Comparison of ENCODE assay signal across 29 mouse cellular contexts in the genomic region with DNA sequence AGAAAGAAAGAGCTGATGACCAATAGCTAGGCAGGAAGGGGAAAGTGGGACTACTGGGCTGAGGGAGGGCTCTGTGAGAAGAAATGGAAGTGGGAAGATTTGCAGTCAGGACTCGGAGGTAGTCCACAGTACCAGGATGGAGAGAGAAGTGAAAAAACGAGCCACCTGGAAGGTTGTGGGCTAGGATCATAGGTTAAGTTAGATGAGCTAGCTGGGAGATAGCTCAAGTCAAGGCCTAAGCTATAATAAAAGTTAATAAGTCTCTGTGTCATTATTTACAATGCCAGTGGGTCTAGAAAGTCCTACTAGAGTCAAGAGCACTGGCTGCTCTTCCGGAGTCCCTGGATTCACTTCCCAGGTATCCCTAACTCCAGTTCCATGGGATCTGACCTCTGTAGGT. TPM values are rescaled to one million over a fixed set of nuclear protein-coding genes. Genes with fewer than 3 reads are reported as not detected.
"Had no signal": no experiment of that assay in that cellular context is flagged by ENCODE, and none has a peak within 500 bp of the region (broad histone marks: within the 10 kb centered on the region; RNA-seq: fewer than 3 reads in every experiment).

No protein-coding gene starts in this region.

- H3K4me2 ChIP-seq: embryonic facial prominence, embryonic 12.5 days; embryonic facial prominence, embryonic 13.5 days; embryonic facial prominence, embryonic 15.5 days; forebrain, embryonic 12.5 days; forebrain, embryonic 13.5 days; forebrain, embryonic 15.5 days had no signal

- H3K9ac ChIP-seq: embryonic facial prominence, embryonic 12.5 days; embryonic facial prominence, embryonic 13.5 days; embryonic facial prominence, embryonic 15.5 days; forebrain, embryonic 12.5 days; forebrain, embryonic 13.5 days; forebrain, embryonic 15.5 days; forebrain, postnatal 0 days had no signal

- H3K9me3 ChIP-seq: embryonic facial prominence, embryonic 10.5 days; embryonic facial prominence, embryonic 12.5 days; embryonic facial prominence, embryonic 13.5 days; embryonic facial prominence, embryonic 15.5 days; forebrain, embryonic 10.5 days; forebrain, embryonic 12.5 days; forebrain, embryonic 13.5 days; forebrain, embryonic 15.5 days had no signal

- H3K36me3 ChIP-seq: embryonic facial prominence, embryonic 10.5 days; embryonic facial prominence, embryonic 12.5 days; embryonic facial prominence, embryonic 13.5 days; embryonic facial prominence, embryonic 15.5 days; forebrain, embryonic 10.5 days; forebrain, embryonic 12.5 days; forebrain, embryonic 15.5 days had no signal

- H3K4me1 ChIP-seq: embryonic facial prominence, embryonic 10.5 days; embryonic facial prominence, embryonic 12.5 days; embryonic facial prominence, embryonic 13.5 days; embryonic facial prominence, embryonic 15.5 days; forebrain, embryonic 10.5 days; forebrain, embryonic 12.5 days; forebrain, embryonic 13.5 days; forebrain, embryonic 15.5 days had no signal

- DNase-seq: cerebellum, adult 8-10 months; cerebellum, adult 9-10 months; cerebellum, adult 9-11 months; cerebellum, postnatal 10 days; cerebellum, postnatal 14 days; cerebellum, postnatal 25 days; cerebellum, postnatal 36 days; embryo, embryonic 11 days; forebrain, postnatal 0 days; gastrocnemius, adult 2 months; gastrocnemius, postnatal 10 days; gastrocnemius, postnatal 14 days; gastrocnemius, postnatal 25 days; gastrocnemius, postnatal 36 days; heart, adult 18-20 months; heart, adult 2 months had no signal

- H3K27me3 ChIP-seq: embryonic facial prominence, embryonic 12.5 days; embryonic facial prominence, embryonic 13.5 days; embryonic facial prominence, embryonic 15.5 days; forebrain, embryonic 12.5 days; forebrain, embryonic 13.5 days; forebrain, embryonic 15.5 days had no signal

- H3K27ac ChIP-seq: embryonic facial prominence, embryonic 10.5 days; embryonic facial prominence, embryonic 12.5 days; embryonic facial prominence, embryonic 13.5 days; embryonic facial prominence, embryonic 15.5 days; forebrain, embryonic 10.5 days; forebrain, embryonic 12.5 days; forebrain, embryonic 13.5 days; forebrain, embryonic 15.5 days; gastrocnemius, adult 2 months; heart, adult 2 months had no signal

- H3K4me3 ChIP-seq: embryonic facial prominence, embryonic 10.5 days; embryonic facial prominence, embryonic 12.5 days; embryonic facial prominence, embryonic 13.5 days; embryonic facial prominence, embryonic 15.5 days; erythroblast, embryonic 14.5 days; forebrain, embryonic 10.5 days; forebrain, embryonic 12.5 days; forebrain, embryonic 13.5 days; forebrain, embryonic 15.5 days; gastrocnemius, adult 2 months; heart, adult 2 months had no signal

- ATAC-seq: forebrain, embryonic 13.5 days; forebrain, embryonic 14.5 days; forebrain, embryonic 15.5 days; forebrain, embryonic 16.5 days; forebrain, postnatal 0 days had no signal

RNA-seq across cellular contexts. Expression of gene Degs2, which starts 16.4 kb away (rescaled TPM):
- total RNA-seq: common myeloid progenitor, adult 5-6 weeks; forebrain, postnatal 0 days; gastrocnemius, adult 2 months; gastrocnemius, postnatal 4 days had no signal
- polyA plus RNA-seq: erythroblast, embryonic 14.5 days had no signal
